Mouse (Mus musculus) kidney, adult 2 months (tissue): ENCODE measurements around the gene Arid4b.

Experiments used
- CTCF ChIP-seq: fragments of 200-500 bp; conservative IDR thresholded peaks from 2 replicates; pipeline ENCODE4 v1.5.1; 2011; ENCODE audit warnings: low read depth, mild to moderate bottlenecking, control low read depth, low read length, moderate library complexity, mixed read lengths; ENCODE audit not compliant: insufficient read depth, insufficient read length
- POLR2A ChIP-seq: fragments of 200-500 bp; IDR thresholded peaks from one replicate; pipeline ENCODE4 v1.6.1; 2011; ENCODE audit warnings: low read depth, low read length, control low read depth

- TF ChIP-seq CTCF, result no peak
- TF ChIP-seq POLR2A, result no peak
Observed at GRCm38 (mm10) chr13:14111146-14111545, 48.1 kb downstream of the Arid4b start.
